Mouse (Mus musculus) bone marrow macrophage, adult 2 months (primary cell): Measurements from ENCODE around the gene Kirrel.

ENCODE experiments used
- CTCF ChIP-seq: IDR thresholded peaks from 2 replicates; pipeline ENCODE4 v1.5.1; 2012; ENCODE audit warnings: low read depth, mild to moderate bottlenecking, low read length, moderate library complexity
- POLR2A ChIP-seq: IDR thresholded peaks from 2 replicates; pipeline ENCODE4 v1.6.1; 2012; ENCODE audit warnings: mild to moderate bottlenecking, low read depth, low read length, borderline replicate concordance

GRCm38 (mm10) chr3:87164099-87164815 lies 10.3 kb downstream of the Kirrel start:
- TF ChIP-seq CTCF (no peak), POLR2A (no peak)
